Mouse (Mus musculus): Measurements from ENCODE around the gene Lag3.

Lag3 gene

DNA sequence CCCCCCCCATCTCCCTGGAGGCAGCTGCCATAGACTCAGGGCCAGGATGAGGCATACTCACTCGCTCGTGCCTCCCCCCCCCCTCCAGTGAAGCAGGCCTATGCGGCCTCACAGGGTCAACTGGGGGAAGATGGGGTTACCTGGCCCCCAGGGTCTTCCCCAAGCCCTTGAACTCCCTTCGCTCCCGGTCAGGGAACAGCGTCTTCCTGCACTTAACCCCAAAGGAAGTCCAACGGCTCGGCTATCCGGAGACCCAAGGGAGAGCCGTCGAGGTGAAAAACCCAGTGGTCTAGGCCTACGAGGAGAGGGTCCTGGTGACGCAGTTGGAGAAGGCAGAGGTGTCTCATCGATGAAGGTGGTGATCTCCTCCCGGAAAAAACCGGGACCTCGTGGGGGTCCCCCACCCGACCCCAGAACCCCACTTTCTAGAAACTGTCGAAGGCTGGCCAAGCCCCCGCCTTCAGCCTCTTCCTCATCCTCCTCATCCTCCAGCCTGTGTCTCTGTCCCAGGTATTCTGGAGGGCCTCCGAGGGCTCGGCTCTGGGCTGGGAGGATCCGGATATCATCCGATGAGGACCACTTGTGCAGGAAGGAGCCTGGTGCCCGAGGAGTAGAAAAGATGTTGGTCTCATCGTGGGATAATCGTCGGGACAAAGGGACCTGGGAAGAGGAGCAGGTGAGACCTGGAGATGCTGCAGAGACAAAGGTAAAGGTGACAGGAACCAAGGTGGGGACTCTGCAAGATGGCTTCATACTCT lies 52.8 kb downstream of the Lag3 start:
- no peak for DNase-seq

DNA sequence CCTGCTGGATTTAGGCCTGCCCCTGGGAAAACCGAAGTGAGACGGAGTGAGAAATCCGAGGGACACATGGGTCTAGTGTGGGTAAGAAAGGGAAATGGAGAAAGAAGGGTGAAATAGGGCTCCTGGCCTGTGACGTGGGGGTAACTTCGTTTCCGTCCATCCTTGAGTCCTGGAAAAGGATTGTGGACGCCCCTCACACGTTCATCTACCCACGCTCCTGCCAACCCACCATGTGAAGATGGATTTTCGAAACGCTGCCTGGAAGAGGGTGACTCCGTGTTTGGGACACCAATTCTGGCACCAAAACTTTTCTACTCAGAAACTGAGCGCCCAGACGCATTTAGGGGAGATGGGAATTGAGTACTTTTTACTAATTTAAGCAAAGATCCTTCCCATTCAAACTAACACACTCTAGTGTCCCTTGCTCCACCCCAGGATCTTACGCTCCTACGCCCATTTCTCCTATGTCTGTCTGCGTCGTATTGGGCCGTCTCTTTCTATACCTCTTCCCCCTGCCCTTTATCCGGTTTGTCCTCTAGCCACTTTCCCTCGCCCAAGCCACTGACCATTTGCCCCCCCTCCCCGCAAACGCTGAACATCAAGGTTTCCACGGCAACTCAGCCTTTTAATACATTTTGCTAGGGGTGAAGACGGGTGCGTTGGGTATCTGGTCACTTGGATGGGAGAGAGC lies 53.5 kb downstream of the Lag3 start:
- no peak for DNase-seq

DNA sequence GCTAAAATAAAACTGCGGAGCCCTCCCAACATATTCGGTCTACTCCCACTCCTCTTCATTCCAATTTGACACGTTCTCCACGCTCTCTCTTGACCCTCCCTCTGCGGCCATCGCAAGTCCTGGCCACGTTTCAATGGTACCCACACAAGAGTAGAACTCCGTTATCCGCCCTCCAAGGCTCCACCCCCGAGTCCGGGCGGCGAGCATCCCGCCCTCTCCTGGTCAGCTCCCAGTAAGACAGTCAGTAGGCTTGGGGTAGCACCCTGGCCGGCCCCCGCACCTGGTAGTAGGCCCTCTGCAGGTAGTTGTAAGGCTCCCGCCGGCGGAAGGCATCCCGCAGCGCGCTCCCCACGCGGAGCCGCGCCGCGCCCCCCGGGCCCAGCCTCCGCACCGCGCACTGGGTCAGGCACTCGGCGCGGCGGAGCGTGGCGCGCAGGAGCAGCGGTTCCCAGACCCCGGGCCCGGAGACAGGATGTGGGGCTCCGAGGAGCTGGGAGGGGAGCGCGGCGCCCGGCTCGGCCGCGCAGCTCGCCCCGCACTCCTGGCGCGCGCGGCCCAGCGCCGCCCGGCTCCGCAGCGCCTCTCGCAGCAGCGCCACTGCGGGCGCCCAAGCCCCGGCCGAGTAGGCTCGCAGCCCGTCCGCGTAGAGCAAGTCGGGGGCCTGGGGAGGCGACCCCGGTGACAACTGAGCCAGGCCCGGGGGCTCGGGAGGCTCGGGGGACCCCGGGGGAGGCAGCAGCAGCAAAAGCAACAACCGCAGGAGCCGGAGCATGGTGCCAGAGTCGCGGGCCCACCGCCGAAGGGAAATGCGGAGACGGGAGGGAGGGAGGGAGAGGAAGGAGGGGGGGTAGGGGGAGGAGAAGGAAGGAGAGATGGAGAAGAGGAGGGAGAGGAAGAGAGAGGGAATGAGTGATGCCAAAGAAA lies 54.3 kb downstream of the Lag3 start, which contains the start of gene P3h3:
Gene P3h3 (minus strand): TSS at position 837 of the 924 bp plus-strand sequence.
- DNase-seq: peak; percentile 92

DNA sequence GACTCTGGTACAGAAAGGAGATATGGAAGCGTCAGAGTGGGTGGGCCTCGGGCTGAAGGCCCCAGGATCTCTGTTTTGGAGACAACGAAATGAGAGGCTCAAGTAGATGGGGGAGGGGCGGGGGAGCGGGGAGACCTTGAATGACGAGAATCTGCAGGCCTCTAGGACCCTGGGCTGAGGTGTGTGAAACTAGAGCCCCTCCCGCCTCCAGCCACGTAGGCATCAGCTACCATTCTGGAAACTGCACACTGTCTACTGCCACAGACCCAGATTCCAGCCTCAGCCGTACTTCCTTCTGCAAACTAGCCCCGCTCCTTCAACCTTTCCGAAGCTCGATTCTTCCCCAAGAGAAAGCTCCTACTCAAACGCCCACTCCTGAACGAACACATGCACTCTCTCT lies 55.2 kb downstream of the Lag3 start:
- peak; percentile 86 for DNase-seq

DNA sequence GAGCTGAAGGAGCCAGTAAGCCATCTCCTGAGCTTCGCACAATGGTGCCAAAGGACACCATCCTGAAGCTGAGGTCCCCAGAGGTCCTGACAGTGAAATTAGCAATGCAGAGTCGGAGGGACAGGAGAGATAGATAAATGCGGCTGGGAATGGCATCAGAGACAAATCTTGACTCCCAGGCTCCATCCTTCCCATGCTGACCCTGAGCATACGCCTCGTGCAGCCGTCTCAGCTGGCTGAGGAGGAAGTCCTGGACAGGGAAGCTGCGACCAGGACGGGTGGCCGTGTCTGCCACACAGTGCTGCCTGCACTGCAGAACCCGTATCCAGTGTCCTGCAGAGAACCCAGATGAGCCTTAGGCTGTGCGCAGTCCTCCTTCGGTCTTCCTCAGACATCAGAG lies 56.9 kb downstream of the Lag3 start:
- DNase-seq: no peak
